Mouse (Mus musculus) yolk sac, embryonic 10.5 days (tissue): Measurements from ENCODE around the gene Stim1.
"Not testable (repeated sequence)": the region's sequence is repeated elsewhere in the genome, so short reads cannot be mapped to it uniquely, and the experiment has no call there.

Experiments used
- DNase-seq: peaks from one replicate; pipeline ENCODE4 v3.0.0-alpha.2; 2017; ENCODE audit warnings: low spot score

The Stim1 gene

DNA sequence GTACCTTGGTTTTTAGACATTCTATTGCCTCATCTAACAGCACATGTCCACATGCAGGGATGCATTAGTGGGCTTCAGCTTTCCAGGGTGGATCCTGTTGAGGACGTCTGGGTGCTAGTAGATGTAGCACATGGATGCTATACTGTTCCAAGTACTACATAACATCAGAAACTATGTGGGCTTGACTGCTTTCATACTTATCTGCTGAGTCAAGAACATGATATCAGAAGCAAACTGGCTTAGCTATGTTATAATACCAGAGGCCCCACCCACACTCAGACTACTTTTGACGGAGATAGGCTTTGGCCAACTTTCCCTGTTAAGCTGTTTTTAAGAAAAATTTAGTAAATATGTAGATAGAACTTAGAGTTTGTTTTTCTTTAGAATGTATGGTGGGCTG is 176.7 kb downstream of the Stim1 start:
- DNase-seq, result no peak

GRCm38 (mm10) chr7:102446438-102446837 is 178.8 kb downstream of the Stim1 start:
- no peak for DNase-seq

DNA sequence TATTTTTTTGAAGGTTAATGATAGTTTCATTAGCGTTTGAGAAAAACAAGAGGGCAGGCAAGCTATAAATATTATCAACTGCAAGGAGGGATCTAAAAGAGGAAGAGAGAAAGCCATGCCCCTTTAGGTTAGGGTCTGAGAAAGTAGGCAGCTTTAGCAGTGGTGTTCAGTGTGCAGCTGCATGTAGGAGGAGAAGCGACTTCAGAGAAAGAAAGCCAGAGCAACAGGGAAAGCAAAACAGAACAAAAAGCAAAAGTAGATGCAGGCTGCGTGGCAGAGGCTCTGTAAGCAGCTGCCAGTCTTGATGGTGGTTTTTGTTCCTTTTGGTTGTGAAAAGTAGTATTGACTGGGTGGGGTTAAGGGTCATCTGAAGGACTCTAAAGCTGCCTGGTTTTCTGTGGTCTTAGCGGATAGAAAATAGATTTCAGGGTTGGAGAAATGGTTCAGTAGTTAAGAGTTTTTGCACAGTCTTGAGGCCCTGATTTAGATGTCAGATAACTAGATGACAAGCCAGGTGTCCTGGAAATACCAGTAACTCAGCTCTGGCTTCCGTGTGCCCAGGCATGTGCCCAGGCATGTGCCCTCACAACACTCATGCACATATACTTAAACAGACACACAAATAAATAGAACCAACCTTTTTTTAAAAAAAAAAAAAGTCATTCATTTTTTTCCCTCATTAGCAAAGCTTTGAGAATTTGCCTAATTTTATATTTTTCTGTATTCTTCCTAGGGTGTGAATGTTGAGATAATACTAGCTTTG is 191.2 kb downstream of the Stim1 start:
- no peak for DNase-seq

DNA sequence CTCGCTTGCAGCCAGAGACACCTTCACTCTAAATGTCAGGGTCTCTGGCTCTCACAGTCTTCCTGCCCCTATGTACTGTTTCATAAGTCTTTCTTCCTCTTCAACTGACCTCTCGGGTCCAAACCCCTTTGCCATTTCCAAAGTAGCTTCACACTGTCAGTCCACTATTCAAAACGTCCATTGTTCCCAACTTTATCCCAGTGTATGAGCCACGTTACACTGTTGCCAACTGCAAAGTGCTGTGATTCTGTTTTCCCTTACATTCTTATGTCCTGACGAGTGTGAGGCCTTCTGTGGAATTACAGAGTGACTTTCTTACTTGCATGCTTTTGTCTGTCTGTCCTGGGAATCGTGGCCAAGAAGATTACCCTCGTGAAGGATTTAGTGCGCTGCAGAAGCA is 200.0 kb downstream of the Stim1 start:
- DNase-seq, result no peak

- no peak for DNase-seq
Measured at GRCm38 (mm10) chr7:102472675-102473074, 205.1 kb downstream of the Stim1 start.

- DNase-seq, result no peak
Measured at GRCm38 (mm10) chr7:102476601-102477000, 209.0 kb downstream of the Stim1 start.

GRCm38 (mm10) chr7:102477377-102477776 is 209.8 kb downstream of the Stim1 start:
- DNase-seq, result no peak

DNA sequence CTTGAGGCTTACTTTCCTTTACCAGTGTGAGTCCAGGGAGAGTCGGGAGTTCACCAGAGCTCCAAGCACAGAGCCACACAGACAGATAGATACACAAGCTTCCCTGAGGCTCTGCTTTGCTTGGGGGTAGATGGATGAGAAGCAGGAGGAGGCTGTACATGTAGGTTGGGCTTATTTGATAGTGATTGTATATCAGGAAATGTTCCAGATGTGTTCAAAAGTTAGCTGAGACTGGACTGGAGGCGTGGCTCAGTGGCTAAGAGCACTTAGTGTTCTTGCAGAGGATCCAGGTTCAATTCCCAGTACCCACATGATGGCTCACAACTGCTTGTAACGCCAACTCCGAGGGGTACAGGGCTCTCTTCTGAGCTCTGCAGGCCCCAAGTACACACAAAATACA is 210.8 kb downstream of the Stim1 start:
- no peak for DNase-seq

DNA sequence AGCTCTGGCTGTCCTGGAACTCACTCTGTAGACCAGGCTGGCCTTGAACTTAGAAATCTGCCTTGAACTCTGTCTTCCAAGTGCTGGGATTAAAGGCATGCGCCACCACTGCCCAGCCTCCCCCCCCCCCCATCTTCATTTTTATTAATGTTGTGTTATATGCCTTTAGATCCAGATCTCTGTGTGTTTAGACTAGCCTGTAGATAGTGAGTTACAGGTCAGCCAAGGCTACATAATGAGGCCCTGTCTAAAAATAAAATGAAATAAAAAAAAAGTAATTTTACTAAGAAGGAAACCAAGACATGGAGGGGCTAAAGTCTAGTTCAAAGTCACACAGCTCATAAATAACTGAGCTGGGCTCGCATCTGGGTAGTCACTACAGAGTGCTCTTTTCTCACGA is 211.3 kb downstream of the Stim1 start:
- DNase-seq, result no peak

GRCm38 (mm10) chr7:102479368-102480078 is 211.9 kb downstream of the Stim1 start:
- DNase-seq, result peak; percentile 29

DNA sequence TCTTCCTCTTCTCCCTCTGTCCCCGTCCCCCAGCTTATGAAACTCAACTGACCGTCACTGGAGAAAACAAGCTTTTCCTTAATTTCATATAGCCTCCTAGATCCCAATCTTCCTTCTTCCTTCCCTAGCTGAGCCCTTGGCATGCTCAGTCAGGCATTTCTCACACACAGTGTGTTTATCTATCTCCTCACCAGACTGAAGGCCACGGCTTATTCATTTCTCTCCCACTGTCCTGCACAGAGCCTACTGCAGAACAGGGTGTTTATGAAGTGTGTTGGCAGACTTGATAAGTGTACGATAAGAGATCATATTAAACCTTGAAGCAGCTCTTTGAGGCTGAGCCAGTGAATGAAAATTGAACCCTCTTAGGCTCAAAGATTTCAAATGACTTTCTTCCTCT is 213.2 kb downstream of the Stim1 start:
- DNase-seq, result no peak

DNA sequence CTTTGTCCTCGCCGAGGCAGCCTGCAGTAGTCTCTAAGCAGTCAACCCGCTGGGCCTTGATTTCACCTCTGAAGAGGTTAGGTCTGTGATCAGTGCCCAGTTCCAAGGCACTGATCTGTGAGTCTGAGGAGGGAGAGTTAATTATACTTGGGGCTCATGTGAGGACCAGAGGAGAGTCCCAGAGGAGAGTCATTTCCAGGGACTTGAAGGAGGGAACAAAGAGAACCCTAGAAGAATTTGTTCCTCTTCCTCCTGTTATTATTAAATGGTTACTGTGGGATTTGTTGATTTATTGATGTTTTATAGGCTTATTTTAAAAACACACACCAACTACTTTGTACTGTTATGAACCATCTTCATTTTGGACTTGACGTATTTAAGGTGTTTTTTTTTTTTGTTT is 214.0 kb downstream of the Stim1 start, which contains the start of gene Olfr543:
Gene Olfr543, minus strand, starts transcription at position 101 of the 400 bp plus-strand sequence.
- no peak for DNase-seq

DNA sequence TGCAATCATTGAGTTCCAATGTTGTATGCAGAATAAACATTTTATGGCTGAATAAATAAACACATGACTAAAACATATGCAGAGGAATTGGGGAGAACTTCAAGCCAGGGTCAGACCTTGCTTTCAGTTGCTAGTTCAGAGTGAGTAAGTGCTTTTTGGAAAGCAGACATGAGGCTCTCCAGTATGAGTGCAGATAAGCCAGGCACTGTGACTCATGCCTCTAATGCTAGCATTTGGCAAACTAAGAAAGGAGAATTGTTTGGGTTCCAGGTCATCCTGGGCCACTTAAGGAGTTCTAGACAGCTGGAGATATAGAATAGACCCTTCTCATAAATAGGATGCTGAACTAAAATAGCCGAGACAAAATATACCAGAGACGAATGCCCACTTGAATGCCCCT is 216.1 kb downstream of the Stim1 start:
- DNase-seq, result no peak

DNA sequence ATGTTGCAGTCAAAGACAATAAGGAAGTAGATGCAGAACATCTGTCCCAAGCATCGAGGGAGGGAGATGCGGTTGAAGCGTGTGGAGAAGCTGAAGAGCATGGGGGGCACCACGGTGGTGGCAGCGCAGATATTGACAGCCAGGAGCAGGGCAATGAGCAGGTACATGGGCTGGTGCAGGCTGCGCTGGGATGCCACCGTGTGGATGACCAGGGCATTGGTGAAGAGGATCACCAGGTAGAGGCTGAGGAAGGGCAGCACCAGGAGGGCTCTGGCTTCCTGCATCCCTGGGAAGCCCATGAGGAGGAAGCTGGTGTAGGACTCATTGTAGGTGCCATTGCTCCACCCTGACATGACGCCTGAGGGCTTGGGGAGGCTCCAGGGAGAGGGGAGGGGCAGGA is 217.2 kb downstream of the Stim1 start:
- not testable (repeated sequence) for DNase-seq

GRCm38 (mm10) chr7:102486105-102486504 is 218.5 kb downstream of the Stim1 start:
- DNase-seq, result no peak
